Mouse (Mus musculus) limb, embryonic 14.5 days (tissue): ENCODE results near the gene Sfi1. TPM values are rescaled to one million over a fixed set of nuclear protein-coding genes. Genes with fewer than 3 reads are reported as not detected.
"Not testable (repeated sequence)": the region's sequence is repeated elsewhere in the genome, so short reads cannot be mapped to it uniquely, and the experiment has no call there.

Experiments used
- ATAC-seq: fragments of 200-750 bp; cut with Nextera tagmentation; 2 replicates; pipeline ENCODE4 v1.8.0; 2017; ENCODE audit warnings: low read depth, moderate number of reproducible peaks, moderate TSS enrichment; ENCODE audit not compliant: low FRiP score
- DNase-seq: peaks from one replicate; pipeline ENCODE4 v3.0.0-alpha.2; 2015; ENCODE audit warnings: low spot score
- H3K27ac ChIP-seq: fragments of 300-500 bp; sonication (generic); replicated peaks from 2 replicates; pipeline ENCODE4 v1.5.1; 2014; ENCODE audit warnings: low read depth, mild to moderate bottlenecking, low read length, moderate library complexity, mixed read lengths
- H3K27me3 ChIP-seq: fragments of 300-500 bp; sonication (generic); 2 replicates; pipeline ENCODE4 v1.6.1; 2014; ENCODE audit warnings: low read length, mixed read lengths; ENCODE audit not compliant: control insufficient read depth, insufficient read depth
- H3K36me3 ChIP-seq: fragments of 300-500 bp; sonication (generic); 2 replicates; pipeline ENCODE4 v1.6.1; 2014; ENCODE audit warnings: mild to moderate bottlenecking, low read length, moderate library complexity, mixed read lengths; ENCODE audit not compliant: control insufficient read depth, insufficient read depth
- H3K4me1 ChIP-seq: fragments of 300-500 bp; sonication (generic); 2 replicates; pipeline ENCODE4 v1.6.1; 2014; ENCODE audit warnings: antibody characterized with exemption, low read length, mixed read lengths; ENCODE audit not compliant: control insufficient read depth, insufficient read depth
- H3K4me2 ChIP-seq: fragments of 300-500 bp; sonication (generic); replicated peaks from 2 replicates; pipeline ENCODE4 v1.6.1; 2014; ENCODE audit warnings: low read depth, mild to moderate bottlenecking, low read length, moderate library complexity; ENCODE audit not compliant: severe bottlenecking
- H3K4me3 ChIP-seq: fragments of 300-500 bp; sonication (generic); replicated peaks from 2 replicates; pipeline ENCODE4 v1.5.1; 2014; ENCODE audit warnings: low read length
- H3K9ac ChIP-seq: fragments of 300-500 bp; sonication (generic); 2 replicates; pipeline ENCODE4 v1.6.1; 2014; ENCODE audit warnings: mild to moderate bottlenecking, low read depth, low read length, moderate library complexity; ENCODE audit not compliant: severe bottlenecking
- H3K9me3 ChIP-seq: fragments of 300-500 bp; sonication (generic); 2 replicates; pipeline ENCODE4 v1.6.1; 2016; ENCODE audit warnings: low read length; ENCODE audit not compliant: control insufficient read depth
- WGBS: fragments of 180-500 bp; shearing (Covaris S2); extraction: QIAGEN DNeasy Blood & Tissue Kit; methylation state at CpG from one replicate; pipeline ENCODE4 v1.1.7; 2014; 5-methylcytosine and 5-hydroxymethylcytosine counted together
- polyA plus RNA-seq, 2 experiments: library from polyadenylated mRNA; depleted of rRNA in 1 of 2; stranded (reverse) in 1 of 2; unstranded in 1 of 2; fragments of >200 nt; fragmentation: Nextera tagmentation in 1 of 2; extraction: Ambion mirVana in 1 of 2; gene quantifications; 2 replicates each; pipeline versions ENCODE4 v1.2.1 to v1.2.3; 2012 to 2014

The Sfi1 gene
- polyA plus RNA-seq, 2 experiments, result 10.1 to 34.6 TPM

- H3K4me3 ChIP-seq, H3K9ac ChIP-seq, H3K36me3 ChIP-seq, H3K27ac ChIP-seq, H3K4me1 ChIP-seq, H3K27me3 ChIP-seq, H3K4me2 ChIP-seq: not testable (repeated sequence)
- ATAC-seq (peak; percentile 34), DNase-seq (peak; percentile 19)
- WGBS, result 89% methylated on average over 7 of the region's 10 CpGs
- peaks cover 21% of the 10 kb centered on the region for H3K9me3 ChIP-seq
Measured at GRCm38 (mm10) chr11:3132001-3132400, 61.3 kb downstream of the Sfi1 start.

GRCm38 (mm10) chr11:3129852-3130251 is 63.4 kb downstream of the Sfi1 start:
- 87% methylated on average over 5 of the region's 8 CpGs for WGBS

GRCm38 (mm10) chr11:3129276-3129675 is 64.0 kb downstream of the Sfi1 start:
- peaks cover 21% of the 10 kb centered on the region for H3K9me3 ChIP-seq
- H3K4me2 ChIP-seq, H3K36me3 ChIP-seq, H3K27me3 ChIP-seq, H3K4me3 ChIP-seq, ATAC-seq, H3K4me1 ChIP-seq, H3K27ac ChIP-seq, DNase-seq, H3K9ac ChIP-seq: not testable (repeated sequence)
- WGBS, result 83% methylated on average over 2 of the region's 2 CpGs

More at GRCm38 (mm10) chr11:3129852-3130251, 63.4 kb downstream of the Sfi1 start:
- not testable (repeated sequence) for H3K27ac ChIP-seq, ATAC-seq, H3K27me3 ChIP-seq, H3K4me3 ChIP-seq, DNase-seq, H3K9ac ChIP-seq, H3K4me2 ChIP-seq, H3K36me3 ChIP-seq, H3K4me1 ChIP-seq
- peaks cover 21% of the 10 kb centered on the region for H3K9me3 ChIP-seq

- not testable (repeated sequence) for H3K9ac ChIP-seq, H3K4me3 ChIP-seq, H3K27ac ChIP-seq, H3K4me1 ChIP-seq, DNase-seq, H3K4me2 ChIP-seq, H3K27me3 ChIP-seq, H3K36me3 ChIP-seq
- H3K9me3 ChIP-seq, result peaks cover 21% of the 10 kb centered on the region
- ATAC-seq, result peak; percentile 16
- 83% methylated on average over 5 of the region's 7 CpGs for WGBS
Measured at GRCm38 (mm10) chr11:3127303-3127795, 65.9 kb downstream of the Sfi1 start.

- peak; percentile 2 for DNase-seq
Measured at GRCm38 (mm10) chr11:3126478-3127302, 66.6 kb downstream of the Sfi1 start.

GRCm38 (mm10) chr11:3125922-3126321 is 67.3 kb downstream of the Sfi1 start:
- H3K27me3 ChIP-seq, H3K4me1 ChIP-seq, H3K4me3 ChIP-seq, H3K9ac ChIP-seq, H3K36me3 ChIP-seq, ATAC-seq, H3K27ac ChIP-seq, H3K4me2 ChIP-seq: not testable (repeated sequence)
- WGBS, result 94% methylated on average over 2 of the region's 4 CpGs
- DNase-seq, result peak; percentile 2
- peaks cover 16% of the 10 kb centered on the region; the same call in 1 of the 2 replicates for H3K9me3 ChIP-seq

More at GRCm38 (mm10) chr11:3126478-3127302, 66.6 kb downstream of the Sfi1 start:
- H3K4me2 ChIP-seq, H3K4me3 ChIP-seq, H3K36me3 ChIP-seq, H3K27me3 ChIP-seq, H3K4me1 ChIP-seq, H3K9ac ChIP-seq, H3K27ac ChIP-seq: not testable (repeated sequence)
- peak; percentile 5; the same call in 1 of the 2 replicates for ATAC-seq
- H3K9me3 ChIP-seq, result peaks cover 16% of the 10 kb centered on the region; the same call in 1 of the 2 replicates
- WGBS, result 84% methylated on average over 6 of the region's 6 CpGs

GRCm38 (mm10) chr11:3124932-3125810 is 68.1 kb downstream of the Sfi1 start:
- WGBS, result 86% methylated on average over 19 of the region's 22 CpGs
- not testable (repeated sequence) for H3K27me3 ChIP-seq, ATAC-seq, H3K27ac ChIP-seq, H3K36me3 ChIP-seq, H3K4me1 ChIP-seq, H3K4me3 ChIP-seq, DNase-seq, H3K4me2 ChIP-seq, H3K9ac ChIP-seq
- peaks cover 14% of the 10 kb centered on the region; the same call in 1 of the 2 replicates for H3K9me3 ChIP-seq
